Mouse (Mus musculus): ENCODE results near the gene Limch1.

Limch1 gene

DNA sequence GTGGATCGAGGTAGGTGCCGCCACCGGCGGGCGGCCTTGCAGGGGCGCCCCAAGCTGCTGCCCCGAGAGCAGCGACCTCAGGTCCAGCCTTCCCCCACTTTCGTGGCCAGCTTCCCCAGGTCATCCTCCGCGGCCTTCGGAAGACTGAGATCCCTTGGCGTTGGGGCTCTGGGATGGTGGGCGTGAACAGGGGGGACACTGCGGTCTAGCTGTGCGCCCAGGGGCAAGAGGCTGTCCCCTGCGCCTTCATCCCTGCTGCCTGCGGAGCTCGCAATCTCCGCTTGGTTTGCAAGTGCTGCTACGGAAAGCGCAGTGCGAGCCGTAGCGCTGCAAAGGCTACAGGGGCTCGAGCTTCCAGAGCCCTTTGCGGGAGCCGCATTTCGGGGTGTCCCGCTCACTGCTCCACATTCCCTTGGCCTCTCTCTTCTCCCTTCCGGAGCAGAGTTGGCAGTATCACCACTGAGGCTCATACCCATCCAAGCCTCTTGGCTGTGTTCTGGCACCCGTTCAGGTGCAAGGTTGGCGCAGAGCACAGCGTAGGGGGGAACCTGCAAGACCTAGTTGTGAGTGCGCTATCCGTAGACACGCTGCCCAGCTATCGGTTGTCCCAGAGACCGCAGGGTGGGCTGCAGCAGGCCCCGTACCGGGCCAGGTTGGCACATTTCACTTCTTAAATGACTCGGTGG lies 512 bp downstream of the Limch1 start:
- in situ Hi-C loops (cut with MboI, MseI) = no loop called here

DNA sequence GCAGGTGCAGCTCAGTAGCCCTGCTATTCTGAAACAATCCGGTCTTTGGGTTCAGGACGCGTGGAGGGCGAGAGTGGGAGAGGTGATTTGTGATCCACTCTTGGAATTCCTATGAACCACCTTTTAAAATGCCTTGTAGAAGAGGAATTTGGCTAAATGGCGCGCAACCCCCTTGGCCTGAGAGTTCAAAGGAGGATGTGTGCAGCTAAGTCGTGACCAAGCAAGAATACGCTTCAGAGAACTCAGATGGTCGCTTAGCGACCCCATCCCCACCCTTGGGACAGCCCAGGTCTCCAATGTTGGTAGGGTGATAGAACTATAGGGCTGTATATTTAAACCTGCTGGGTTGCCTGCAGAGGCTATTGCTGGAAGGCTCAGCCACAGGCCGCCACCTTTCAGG lies 1.1 kb downstream of the Limch1 start:
- in situ Hi-C loops (cut with MboI, MseI) = no loop called here

DNA sequence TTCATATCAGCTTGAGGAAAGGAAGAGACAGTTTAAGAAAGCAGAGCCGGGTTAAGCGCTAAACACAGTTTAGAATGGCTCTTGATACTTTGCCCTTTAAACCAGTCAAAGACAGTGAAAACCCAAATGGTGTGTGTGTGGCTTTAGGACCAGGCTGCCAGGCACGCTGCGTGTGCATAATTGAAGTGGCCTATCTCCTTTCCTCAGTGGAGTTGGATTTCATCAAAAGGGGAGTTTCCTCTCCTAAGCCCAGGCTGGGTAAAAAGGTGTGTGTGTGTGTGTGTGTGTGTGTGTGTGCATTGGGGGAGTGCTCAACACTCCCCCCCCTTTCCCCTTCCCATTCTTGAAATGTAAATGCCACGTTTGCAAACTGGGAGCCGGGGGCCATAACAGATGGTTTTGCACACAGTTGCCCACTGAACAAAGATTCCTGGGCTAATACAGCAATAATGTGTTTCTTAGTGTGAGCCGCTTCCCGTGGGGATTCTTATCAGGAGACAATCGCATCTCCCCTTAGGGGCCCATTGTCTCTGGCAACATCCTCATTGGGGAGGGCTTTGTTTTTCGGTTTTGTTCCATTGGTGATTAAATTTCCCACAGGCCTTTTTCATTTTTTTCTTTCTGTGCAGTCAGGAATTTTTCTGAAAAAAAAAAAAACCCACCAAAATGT lies 2.3 kb downstream of the Limch1 start:
- in situ Hi-C loops (cut with MboI, MseI) = no loop called here

DNA sequence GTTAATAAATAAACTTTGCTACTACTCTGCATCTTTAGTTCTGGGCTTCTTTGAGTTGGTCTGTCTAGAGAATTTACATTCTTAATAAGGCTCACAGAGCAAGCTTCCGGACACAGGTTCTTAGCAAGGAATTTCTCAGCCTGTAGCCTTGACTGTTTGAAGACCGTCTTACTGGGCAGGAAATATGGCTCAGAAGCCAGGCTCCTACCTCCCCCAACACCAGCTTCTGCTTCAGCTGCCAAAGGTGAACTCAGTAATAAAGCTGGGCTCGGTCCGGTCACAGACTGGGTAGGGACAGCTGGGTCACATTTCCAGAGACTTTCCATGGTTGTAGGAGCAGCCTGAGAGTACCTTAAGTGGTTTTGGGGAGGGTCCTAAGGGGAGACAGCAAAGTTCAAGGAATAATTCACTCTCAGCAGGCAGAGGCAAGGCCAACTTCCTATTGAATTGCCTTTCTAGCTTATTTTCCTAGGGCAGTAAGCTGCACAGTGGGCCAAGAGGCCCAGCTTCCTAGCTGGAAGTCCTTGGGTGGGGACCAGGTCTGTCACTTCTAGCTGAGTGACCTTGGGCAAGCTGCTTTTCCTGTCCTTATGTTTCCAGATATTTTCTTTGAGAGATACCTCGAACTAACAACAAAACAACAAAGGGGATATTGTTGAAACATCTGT lies 3.0 kb downstream of the Limch1 start:
- in situ Hi-C loops (cut with MboI, MseI) = no loop called here

DNA sequence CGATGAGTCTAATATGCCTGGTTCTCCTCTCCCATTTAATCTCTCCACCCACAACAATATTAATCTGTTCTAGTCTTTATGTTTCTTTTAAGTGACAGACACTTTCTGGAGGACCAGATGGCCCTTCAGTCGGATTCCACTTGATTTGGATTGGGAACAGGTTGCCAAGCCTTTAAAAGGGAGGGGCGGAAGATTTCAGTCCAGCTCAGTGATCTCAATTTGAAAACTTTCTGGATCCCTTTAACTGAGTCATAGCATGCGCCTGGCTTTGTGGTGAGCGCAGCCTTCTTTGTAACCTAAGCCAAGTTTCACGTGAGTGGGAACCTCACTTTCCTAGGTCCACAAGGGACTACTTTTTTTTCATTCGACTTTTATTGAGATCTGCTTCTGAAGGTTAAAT lies 5.0 kb downstream of the Limch1 start:
- in situ Hi-C loops (cut with MboI, MseI) = no loop called here

DNA sequence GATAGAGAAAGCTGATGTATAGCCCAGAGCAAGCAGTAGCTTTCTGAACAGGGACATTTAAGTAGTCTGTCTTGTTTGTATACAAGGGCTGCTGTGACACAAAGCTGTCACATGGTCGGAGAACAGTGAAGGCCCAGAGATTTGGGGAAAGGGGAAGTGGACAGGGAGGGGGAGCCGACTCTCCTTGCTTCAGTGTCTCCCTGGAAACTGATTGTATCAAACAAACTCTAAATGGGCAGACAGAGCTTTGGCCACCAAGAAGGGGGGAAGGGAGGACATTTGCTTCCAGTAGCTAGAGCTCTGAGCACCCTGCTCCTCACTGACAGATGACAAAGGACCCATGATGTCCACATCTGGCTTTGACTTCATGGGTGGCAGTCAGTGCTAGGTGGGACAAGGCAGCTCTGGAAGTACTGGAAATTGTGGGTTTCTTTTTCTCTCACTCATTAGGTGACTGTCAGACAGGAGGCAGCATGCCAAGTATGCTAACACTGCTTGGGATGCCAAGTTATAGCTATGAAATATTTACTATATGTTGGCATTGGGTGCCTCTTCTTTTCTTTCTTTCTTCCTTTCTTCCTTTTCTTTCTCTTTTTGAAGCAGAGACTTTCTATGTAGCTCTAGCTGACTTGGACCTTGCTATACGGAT lies 5.8 kb downstream of the Limch1 start:
- in situ Hi-C loops (cut with MboI, MseI) = no loop called here

DNA sequence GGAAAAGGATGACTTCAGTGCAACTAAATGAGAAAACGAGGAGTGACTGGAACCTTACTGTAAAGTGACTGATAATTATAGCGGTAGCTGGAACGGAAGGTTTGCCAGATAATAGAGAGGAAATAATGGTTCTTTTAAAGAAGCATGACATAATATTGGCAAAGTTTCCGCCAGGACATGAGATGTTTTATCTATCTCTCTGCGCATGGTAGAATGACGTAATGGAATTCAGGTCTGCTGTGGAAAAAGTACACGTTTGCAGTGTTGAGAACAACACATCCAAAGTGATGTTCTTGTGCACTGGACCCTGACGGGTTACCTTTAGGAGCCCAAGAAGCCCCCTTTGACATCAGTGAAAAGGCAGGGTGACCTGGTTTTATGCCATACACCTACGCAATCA lies 8.0 kb downstream of the Limch1 start:
- in situ Hi-C loops (cut with MboI, MseI) = no loop called here

DNA sequence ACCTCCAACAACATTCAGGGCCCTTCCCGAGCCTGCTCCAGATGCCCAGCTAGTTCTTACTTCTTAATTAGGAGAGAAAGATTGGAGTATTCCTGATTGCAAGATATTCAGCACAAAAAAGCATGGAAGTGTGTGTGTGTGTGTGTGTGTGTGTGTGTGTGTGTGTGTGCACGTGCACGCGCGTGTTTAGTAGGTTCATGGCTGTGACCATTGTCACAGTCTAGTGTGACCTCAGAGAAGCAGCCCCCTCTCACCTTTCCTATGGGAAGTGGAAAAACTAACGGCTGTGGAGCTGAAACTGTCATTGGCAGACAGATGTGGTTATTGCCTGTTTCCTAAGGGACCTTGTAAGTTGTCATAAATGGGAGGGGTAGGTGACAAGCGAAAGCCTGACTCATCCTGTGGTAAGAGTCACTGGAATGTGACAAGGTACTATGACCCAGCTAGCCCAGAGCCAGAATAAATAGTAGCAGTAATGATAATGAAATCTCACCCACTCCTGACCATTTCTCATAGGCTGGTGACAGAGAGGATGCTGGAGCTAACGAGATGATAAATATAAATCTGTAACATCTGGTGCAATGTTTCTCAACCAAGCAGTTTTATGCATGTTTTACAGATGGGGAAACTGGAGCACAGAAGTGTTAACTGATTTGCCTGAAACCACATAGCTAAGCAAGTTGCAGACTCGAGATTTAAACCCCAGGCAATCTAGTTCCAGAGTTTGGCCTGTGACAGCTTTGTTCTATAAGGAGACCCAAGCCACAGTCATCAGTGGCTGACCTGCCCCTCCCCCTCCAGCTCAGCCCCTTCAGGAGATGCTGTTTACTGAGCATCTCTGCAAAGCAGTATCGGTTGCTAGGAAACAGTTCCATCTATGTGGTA lies 11.4 kb downstream of the Limch1 start:
- in situ Hi-C loops (cut with MboI, MseI) = no loop called here

DNA sequence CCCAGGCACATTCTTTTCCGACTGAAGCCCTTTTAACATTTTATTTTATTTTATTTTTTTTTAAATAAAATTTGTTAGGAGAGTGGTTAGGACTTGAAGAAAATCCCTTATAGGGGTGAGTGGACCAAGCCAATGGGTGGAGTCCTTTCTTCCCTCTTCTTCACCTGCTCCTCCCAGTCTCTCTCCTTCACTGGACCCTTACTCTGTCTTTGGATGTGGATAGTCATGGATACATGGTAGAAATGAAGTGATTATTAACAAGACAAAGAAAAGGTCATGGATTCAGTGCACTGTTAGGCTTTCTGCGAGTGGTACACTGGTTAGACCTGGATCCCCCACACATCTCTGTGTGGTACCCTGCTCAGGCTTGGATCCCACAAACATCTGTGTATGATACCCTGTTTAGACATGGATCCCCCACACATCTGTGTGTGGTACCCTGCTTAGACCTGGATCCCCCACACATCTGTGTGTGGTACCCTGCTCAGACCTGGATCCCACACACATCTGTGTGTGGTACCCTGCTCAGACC lies 12.1 kb downstream of the Limch1 start:
- in situ Hi-C loops (cut with MboI, MseI) = no loop called here

DNA sequence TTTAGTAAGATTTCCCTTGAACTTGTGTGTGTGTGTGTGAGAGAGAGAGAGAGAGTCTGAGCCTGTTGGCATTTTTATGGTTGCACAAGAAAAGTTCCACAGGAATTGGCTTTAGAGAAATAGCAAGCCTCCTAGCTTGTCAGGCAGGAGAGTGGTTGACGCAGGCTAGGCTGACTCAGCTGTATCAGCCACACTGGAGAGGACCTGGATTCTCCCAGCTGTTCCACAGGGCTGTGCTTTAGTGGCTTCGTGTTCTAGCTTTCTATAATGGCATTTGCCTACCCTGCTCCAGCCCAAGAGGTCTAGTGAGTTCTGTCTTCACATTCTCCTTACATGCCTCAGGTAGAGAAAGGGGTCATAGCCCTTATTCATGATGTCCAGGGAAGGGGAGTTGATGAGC lies 13.7 kb downstream of the Limch1 start:
- in situ Hi-C loops (cut with MboI, MseI) = no loop called here

DNA sequence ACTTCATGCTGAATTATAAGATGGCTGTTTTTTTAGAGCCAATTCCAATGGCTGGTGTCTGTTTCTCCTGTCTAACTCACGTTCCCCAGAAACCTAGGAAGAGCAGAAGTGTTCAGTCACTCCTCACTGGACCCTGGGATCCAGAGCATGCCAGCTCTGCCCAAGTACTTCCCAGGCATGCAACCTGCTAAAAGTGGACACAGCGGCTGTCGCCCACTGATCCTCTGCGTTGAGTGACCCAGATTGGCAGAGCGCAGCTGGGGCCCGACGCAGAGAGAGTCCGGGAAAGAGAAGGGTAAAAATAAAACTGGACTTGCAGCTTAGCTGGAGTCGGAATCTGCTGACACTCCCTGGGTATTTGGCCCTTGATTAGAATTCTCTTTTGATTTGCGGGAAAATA lies 15.1 kb downstream of the Limch1 start:
- in situ Hi-C loops (cut with MboI, MseI) = loop anchor here in 1 of 2 experiments (10.0 kb wide), 1 partner anchor 636 kb away; no protein-coding TSS in a partner anchor

DNA sequence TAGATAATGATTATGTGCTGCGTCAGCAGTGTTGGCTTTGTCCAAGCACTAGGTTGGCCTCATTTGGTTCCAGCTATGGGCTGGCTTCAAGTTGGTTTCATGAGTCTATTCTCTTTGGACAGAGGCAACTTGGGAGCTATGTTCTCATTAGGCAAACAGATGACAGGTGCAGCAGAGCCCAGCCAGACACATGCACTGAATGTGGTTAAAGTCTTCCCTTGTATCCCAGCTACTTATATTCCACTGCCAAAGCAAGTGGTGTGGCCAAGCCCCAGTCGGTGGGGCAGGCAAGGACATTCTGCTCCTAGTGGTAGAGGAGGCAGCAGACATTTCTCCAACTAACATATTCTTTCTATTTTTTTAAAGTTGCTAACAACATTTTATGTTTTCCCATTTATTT lies 16.4 kb downstream of the Limch1 start:
- in situ Hi-C loops (cut with MboI, MseI) = loop anchor here in 1 of 2 experiments (10.0 kb wide), 1 partner anchor 637 kb away; no protein-coding TSS in a partner anchor

DNA sequence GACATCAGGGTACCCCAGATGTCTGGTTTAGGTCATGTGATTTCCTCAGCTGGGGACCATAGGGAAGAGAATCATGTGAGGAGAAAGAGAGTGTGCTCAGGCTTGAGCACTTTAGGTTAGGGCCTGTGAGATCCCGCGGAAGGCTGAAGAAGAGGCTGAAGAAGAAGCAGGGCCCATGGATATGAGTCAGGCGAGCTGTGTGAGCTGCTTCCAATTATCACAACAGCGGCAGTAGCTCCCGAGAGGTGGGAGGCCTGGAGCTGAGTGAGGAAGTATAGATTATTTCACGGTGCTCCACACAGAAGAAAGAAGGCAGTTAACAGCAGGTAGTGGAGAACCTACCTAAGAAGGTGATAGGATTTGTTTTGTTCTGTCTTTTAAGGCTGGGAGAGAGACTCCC lies 18.5 kb downstream of the Limch1 start:
- in situ Hi-C loops (cut with MboI, MseI) = loop anchor here in 1 of 2 experiments (10.0 kb wide), 1 partner anchor 639 kb away; no protein-coding TSS in a partner anchor

DNA sequence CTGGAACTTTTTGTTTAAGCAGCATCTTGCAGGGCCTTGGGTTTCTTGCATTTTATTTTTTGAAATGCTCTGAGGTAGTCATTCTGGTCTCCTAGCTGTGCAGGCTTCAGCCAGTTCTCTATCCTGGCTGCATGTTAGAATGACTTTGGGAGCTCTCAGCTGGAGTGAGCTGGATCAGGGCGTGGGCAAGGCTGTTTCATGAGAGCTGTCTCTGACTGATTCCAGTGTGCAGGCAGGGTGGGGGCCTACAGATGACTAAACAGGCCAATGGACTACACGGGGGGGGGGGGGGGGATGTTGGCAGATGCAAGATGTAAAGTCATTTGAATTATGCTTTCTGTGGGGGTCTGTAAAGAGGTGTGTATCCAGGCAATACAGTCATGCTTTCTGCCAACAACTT lies 20.3 kb downstream of the Limch1 start:
- in situ Hi-C loops (cut with MboI, MseI) = loop anchor here in 1 of 2 experiments (10.0 kb wide), 1 partner anchor 641 kb away; no protein-coding TSS in a partner anchor

DNA sequence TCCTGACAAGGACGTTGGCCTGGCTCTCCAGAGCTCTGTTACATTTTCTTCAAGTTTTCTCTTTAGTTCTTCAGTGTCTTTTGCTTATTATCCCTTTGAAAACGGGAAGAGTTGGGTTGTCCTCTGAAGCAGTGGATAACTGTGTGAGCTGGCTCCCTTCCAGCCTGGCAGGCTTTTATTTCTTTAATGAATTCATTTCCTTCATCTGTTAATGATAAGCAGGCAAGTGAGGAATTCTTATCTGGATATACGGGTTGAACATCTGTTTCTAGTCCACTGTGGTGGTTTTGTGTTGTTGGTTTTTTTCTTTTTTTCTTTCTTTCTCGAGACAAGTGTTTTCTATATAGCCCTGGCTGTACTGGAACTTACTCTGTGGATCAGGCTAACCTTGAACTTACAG lies 22.4 kb downstream of the Limch1 start:
- in situ Hi-C loops (cut with MboI, MseI) = loop anchor here in 1 of 2 experiments (10.0 kb wide), 1 partner anchor 643 kb away; no protein-coding TSS in a partner anchor

DNA sequence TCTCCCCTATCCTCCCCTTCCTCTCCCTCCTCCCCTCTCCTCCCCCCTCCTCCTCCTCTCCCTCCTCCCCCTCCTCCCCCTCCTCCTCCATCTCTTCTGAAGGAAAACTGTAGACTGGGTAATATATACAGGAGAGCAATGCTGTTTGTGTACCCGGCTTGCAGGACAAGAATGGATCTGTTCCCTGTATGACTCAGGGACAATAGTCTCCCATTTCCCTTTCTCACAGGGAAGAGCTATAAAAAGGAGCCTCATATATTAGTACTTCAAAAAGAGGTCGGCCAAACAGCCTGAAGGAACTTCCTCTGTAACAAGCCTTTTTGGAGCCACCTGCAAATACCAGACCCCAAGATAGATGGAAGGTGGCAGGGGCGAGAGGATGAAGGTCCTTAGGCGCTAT lies 23.4 kb downstream of the Limch1 start:
- in situ Hi-C loops (cut with MboI, MseI) = loop anchor here in 1 of 2 experiments (10.0 kb wide), 1 partner anchor 644 kb away; no protein-coding TSS in a partner anchor

DNA sequence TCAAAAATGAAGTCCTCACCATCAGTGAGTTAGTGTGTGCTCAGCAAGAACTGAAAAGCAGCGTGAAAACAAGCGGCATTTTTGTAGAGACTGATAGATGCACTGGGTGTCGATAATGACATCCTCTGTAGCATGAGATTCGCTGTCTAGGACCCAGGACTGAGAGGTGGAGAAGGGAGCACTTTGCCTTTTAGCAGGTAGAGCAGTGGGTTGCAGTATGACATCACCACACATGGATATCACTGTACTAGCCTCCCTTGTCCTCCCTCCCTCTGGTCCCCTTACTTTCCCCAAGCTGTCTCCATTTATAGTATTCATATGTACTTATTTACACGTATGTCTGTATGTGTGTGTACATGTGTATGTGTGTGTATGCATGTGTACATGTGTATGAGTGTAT lies 23.9 kb downstream of the Limch1 start:
- in situ Hi-C loops (cut with MboI, MseI) = loop anchor here in 1 of 2 experiments (10.0 kb wide), 1 partner anchor 645 kb away; no protein-coding TSS in a partner anchor

DNA sequence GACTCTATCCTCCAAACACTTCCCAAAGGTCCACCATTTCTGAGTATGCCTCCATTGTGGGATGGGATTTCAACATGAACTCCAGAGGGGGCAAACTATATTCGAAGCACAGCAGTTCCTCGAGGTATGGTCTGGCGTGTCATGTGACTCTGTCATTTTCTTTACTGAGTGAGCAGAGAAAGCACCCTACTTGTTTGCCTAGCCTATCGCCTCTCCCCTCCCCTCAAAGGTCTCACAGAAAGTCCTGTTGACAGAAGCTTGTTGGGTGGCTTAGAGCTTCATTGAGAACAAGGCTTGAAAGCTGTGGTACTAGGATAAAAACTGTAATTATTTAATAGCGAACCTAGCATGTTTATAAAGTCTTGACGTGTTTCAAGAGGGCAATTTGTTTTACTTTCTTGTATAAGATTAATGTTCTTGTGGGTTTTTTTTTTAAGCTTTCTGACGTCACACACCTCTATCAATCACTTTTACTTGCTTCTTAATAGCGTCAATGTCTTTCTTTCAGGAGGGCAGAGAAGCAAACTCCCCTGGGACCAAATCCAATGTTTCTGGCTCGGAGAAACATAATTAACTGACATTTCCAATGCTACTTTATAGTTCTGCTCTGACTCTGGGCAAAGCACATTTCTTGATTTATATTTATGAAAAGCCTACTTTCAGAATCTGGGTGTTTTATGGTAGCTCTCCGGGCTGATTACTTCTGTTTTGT lies 32.5 kb downstream of the Limch1 start:
- in situ Hi-C loops (cut with MboI, MseI) = no loop called here

DNA sequence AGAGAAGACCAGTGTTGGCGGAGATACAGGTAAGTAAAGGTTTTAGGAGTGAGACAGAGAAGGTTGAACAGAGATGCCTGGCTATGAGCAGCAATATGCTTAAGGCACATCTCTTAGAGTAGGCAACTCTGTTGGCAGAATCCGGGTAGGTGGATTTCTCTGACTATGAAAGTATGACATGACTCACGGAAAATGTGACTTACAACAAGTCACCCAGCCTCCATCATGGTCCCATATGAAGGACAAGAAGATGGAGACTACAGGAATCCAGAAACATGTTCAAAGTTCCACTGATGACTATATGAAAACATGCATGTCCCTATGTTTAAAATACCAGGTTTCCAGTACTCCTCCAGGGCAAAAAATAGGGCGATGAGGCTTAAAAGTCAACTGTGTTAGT lies 34.7 kb downstream of the Limch1 start:
- in situ Hi-C loops (cut with MboI, MseI) = no loop called here

DNA sequence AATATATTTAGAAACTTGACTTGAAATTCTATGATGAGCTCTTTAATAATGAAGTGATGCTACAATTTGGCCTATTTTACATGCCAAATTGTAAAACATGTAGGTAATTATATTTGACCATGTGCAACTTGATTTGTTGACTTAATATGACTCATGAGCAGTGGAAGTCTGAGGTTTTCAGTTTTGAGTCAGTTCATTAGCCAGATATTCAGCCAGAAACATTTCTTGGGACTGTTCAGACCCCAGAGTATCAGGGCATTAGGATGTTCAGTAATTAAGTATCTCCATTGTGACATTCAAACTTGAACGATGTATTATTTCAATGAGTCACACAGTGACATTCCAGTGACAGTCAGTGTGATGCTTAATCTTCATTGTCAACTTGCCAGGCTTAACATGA lies 35.9 kb downstream of the Limch1 start:
- in situ Hi-C loops (cut with MboI, MseI) = no loop called here

Data from T-helper 17 cell (primary cell).